Mouse (Mus musculus) heart, adult 10 weeks (tissue): ENCODE measurements around the gene Scg5. TPM values are rescaled to one million over a fixed set of nuclear protein-coding genes. Genes with fewer than 3 reads are reported as not detected.

Source experiments
- polyA plus RNA-seq: library from polyadenylated mRNA; stranded (reverse); fragments of 350-450 nt; fragmentation: Illumina TruSeq; extraction: RNeasy Lipid Tissue Mini Kit (QIAGEN cat#74804); gene quantifications from one replicate; pipeline ENCODE4 v1.2.3, GENCODE M21; 2014; ENCODE audit warnings: low read depth, low replicate concordance

The Scg5 gene
- polyA plus RNA-seq, result not detected

DNA sequence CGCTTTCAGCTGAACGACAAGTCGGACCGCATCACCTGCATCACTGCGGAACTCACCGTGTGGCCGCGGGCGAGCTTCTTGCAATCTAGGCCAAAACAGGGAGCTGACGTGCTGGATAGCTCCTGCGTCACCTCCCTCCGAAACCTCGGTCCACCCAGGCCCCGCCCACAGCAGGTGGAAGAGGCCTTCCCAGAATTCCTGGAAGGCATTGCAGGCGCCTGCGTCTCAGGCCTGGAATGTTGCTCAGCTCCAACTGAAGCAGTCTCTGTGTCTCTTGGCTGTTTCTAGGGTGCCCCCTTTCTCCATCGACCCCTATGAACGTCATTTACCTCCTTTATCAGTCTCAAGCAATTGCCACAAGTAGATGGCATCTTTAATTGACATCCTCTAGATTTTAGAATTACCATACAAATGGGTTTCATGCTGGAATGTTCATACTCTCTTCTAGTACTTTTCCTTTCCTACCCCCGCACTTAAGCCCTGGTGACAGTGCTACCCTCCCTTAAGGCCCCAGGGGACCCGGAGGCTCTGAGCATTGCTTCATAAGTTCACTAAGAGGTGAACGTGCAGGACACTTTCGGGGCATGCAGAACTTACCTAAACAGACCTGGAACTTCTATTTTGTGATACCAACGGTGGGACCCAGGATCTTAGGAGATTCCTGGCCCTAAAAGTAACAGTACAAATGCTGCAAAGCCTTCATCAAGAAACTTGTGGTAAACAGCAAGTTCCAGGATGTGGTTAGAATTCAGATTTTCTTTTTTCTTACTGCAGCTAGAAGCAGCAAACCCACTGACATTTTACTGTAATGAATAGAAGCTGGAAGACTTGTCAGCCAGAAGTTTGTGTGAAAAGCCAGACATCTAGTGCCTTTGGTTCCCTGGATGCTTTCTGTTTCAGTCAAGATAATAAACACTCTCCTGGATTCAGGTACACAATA is at the start of gene Scg5:
Gene Scg5, minus strand, starts transcription at position 179 of the 940 bp plus-strand sequence.

DNA sequence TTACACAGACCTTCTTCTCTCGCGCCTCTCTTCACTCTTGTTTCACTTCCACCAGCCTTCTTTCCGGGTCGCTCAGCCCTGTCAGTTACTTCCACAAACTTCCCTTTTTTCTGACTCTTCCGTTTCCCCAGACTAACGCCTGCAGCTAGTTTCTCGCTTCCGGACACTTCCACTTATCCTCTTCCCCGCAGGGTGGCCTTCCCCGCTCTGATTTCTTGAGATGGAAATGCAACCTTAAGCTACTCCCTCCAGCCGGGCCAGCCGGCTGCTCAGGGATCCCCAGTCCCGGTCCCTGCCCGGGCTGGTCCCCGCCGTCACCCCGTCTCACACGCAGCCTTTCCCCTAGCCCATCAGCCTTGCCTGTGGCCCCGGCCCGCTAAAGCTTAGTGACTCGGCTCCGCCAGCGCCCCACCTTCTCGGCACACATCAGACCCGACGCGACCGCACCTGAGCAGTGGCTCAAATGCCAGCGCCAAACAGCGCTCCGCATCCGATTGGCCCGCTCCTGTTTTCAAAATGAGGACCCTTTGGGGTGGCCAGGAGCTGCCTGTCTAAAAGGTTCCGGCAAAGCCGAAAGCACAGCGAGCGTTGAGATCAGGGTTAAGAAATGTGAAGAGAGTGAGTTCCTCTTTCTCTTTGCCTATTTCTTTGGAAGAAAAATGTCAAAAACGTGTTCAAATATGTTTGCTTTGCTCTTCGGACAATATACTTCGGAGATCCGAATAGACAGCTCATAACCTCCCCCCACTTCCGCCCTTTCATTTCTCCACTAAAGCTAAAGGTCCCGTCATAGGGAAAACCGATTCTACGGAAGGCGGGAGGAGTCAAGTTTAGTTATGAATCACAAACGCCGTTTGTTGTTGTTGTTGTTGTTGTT is 19.6 kb upstream of the Scg5 start, which contains the start of gene Arhgap11a:
Gene Arhgap11a, minus strand, starts transcription at position 417 of the 877 bp plus-strand sequence.

DNA sequence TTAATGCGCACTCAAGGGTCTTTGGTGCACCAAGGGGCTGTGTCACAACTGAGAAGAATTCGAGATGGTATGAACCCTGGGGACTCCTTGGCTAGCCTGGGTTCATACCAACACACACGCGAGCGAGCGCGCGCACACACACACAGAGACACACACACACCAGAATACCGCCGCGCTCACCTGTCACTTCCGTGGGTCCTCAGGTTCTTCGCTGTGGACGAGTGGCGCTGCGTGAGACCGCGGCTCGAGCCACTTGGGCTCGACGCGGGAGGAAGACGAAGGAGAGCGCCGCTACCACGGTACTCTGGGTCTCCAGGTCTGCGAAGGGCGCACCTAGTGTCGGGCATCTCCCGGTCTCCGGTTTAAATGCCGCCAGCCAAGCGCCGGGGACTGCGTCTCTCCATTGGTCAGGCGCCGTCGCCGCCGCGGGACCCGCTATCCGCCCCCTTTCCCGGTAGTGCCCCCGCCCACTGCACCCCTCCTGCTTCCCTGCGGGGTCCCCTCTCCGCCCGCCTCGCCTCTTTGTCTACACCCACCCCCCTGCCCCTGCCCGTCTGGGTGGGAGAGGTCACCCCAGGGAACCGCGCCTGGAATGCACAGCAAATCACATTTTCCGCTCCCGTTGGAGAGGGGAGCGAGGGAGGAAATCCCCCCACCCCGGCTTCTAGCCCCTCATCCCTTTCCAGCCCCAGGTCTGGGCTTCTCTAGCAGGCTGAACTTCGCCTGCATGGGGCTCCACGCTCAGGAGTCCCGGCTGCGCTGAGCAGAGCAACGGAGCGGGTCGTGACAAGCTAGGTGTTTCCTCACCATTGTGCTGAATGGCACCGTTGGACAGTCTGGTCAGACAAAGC is 70.4 kb downstream of the Scg5 start, which contains the start of gene Grem1:
Gene Grem1, minus strand, starts transcription at position 336 of the 851 bp plus-strand sequence.

Other genes starting within 250 kb of the Scg5 start
- not detected for gene Grem1, start 70.5 kb downstream of the Scg5 start, polyA plus RNA-seq
- gene Arhgap11a, start 19.5 kb upstream of the Scg5 start, polyA plus RNA-seq, result 1.0 TPM
- gene Gjd2, start 184.5 kb upstream of the Scg5 start, polyA plus RNA-seq, result not detected
- 10,862 TPM for gene Actc1, start 224.4 kb upstream of the Scg5 start, polyA plus RNA-seq